Mouse (Mus musculus) brain, embryonic 14.5 days (tissue): ENCODE results near the gene Tsacc.
A peak's percentile ranks its signal among the peaks of the same experiment; 100 is the strongest.

Experiments used
- CTCF ChIP-seq: fragments of 200-500 bp; IDR thresholded peaks from 2 replicates; pipeline ENCODE4 v1.5.1; 2012; ENCODE audit warnings: inconsistent platforms, mild to moderate bottlenecking, moderate library complexity, borderline replicate concordance; ENCODE audit not compliant: insufficient read depth, insufficient read length; ENCODE audit errors: extremely low read depth
- POLR2A ChIP-seq: fragments of 200-500 bp; IDR thresholded peaks from 2 replicates; pipeline ENCODE4 v1.6.1; 2012; ENCODE audit warnings: mild to moderate bottlenecking, inconsistent platforms, borderline replicate concordance; ENCODE audit not compliant: poor library complexity, insufficient read depth, insufficient read length, severe bottlenecking; ENCODE audit errors: extremely low read depth

- peak; percentile 43; the same call in 1 of the 2 replicates for TF ChIP-seq CTCF
- TF ChIP-seq POLR2A: no peak
Observed at GRCm38 (mm10) chr3:88274002-88274401, 22.8 kb downstream of the Tsacc start.
